Mouse (Mus musculus) neural tube, embryonic 14.5 days (tissue): Measurements from ENCODE around the gene Rufy1. TPM values are rescaled to one million over a fixed set of nuclear protein-coding genes. Genes with fewer than 3 reads are reported as not detected.

Experiments
- ATAC-seq: fragments of 200-750 bp; cut with Nextera tagmentation; 2 replicates; pipeline ENCODE4 v1.8.0; 2017; ENCODE audit warnings: low read depth, mild to moderate bottlenecking, moderate TSS enrichment, moderate library complexity
- H3K27ac ChIP-seq: fragments of 300-500 bp; sonication (generic); 2 replicates; pipeline ENCODE4 v1.5.1; 2014; ENCODE audit warnings: low read depth, mild to moderate bottlenecking, control low read depth, low read length, moderate library complexity, mixed read lengths
- H3K27me3 ChIP-seq: fragments of 300-500 bp; sonication (generic); 2 replicates; pipeline ENCODE4 v1.6.1; 2014; ENCODE audit warnings: low read length; ENCODE audit not compliant: control insufficient read depth, insufficient read depth
- H3K36me3 ChIP-seq: fragments of 300-500 bp; sonication (generic); 2 replicates; pipeline ENCODE4 v1.6.1; 2014; ENCODE audit warnings: low read length, mixed read lengths; ENCODE audit not compliant: control insufficient read depth, insufficient read depth
- H3K4me1 ChIP-seq: fragments of 300-500 bp; sonication (generic); 2 replicates; pipeline ENCODE4 v1.6.1; 2014; ENCODE audit warnings: low read length; ENCODE audit not compliant: control insufficient read depth, insufficient read depth
- H3K4me2 ChIP-seq: fragments of 300-500 bp; sonication (generic); 2 replicates; pipeline ENCODE4 v1.6.1; 2014; ENCODE audit warnings: mild to moderate bottlenecking, low read depth, low read length, control low read depth
- H3K4me3 ChIP-seq: fragments of 300-500 bp; sonication (generic); 2 replicates; pipeline ENCODE4 v1.5.1; 2014; ENCODE audit warnings: low read depth, low read length, control low read depth, mixed read lengths
- H3K9ac ChIP-seq: fragments of 300-500 bp; sonication (generic); replicated peaks from 2 replicates; pipeline ENCODE4 v1.6.1; 2014; ENCODE audit warnings: low read depth, mild to moderate bottlenecking, control low read depth, low read length, mixed read lengths
- H3K9me3 ChIP-seq: fragments of 300-500 bp; sonication (generic); 2 replicates; pipeline ENCODE4 v1.6.1; 2016; ENCODE audit warnings: low read length; ENCODE audit not compliant: control insufficient read depth
- WGBS: fragments of 180-500 bp; shearing (Covaris S2); extraction: QIAGEN DNeasy Blood & Tissue Kit; methylation state at CpG from one replicate; pipeline ENCODE4 v1.1.7; 2014; 5-methylcytosine and 5-hydroxymethylcytosine counted together
- polyA plus RNA-seq: library from polyadenylated mRNA; unstranded; fragments of >200 nt; fragmentation: Nextera tagmentation; extraction: Ambion mirVana; gene quantifications from 2 replicates; pipeline ENCODE4 v1.2.1, GENCODE M21; 2014

The Rufy1 gene
- polyA plus RNA-seq: 25.6 and 31.9 TPM in 2 replicates

DNA sequence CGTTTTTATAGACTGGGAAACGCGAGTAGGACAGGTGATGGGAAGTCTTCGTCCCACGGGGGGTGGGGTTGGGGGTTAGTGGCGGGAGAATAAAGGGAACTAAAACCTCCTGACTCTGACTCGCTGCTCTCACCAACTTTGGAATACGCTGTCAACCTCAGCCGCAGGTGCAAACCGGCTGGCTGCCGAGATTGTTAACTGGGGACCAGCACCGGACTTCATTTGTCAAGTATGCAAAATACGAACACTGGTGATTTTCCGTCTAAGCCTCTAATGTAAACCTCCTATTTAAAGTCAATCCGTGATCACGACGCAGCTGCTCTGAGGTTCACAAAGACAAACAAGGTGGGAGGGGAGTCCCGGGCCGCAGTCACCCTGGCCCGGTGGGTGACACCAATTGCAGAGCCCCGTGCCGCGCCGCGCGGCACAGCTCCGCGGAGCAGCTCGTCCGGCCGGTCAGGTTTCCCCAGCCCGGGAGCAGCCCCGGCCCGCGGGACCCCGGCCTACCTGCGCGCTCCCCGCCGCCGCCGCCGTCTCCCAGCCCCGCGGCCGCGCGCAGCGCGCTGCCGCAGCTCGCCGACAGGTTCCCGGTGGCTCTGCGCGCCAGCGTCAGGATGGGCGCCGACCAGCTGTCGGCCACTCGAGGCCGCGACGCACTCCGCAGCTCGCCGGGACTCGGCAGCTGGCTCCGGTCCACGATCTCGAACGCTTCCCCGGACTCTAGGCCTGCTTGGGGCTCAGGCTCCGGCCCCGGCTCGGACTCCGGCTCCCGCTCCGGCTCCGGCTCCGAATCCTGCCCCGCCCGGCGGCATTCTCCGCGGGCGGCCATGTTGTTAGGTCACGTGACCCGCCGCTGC, at the start of gene Rufy1:
Gene Rufy1, minus strand, starts transcription at position 849 of the 857 bp plus-strand sequence.
- peak within 1 kb of the TSS; percentile 81 for H3K4me3 ChIP-seq
- H3K9ac ChIP-seq: peak within 1 kb of the TSS; percentile 92
- H3K36me3 ChIP-seq: no peaks in the 10 kb centered on the region
- under 1% methylated on average over 90 of the region's 90 CpGs for WGBS
- peak within 1 kb of the TSS; percentile 98 for H3K27ac ChIP-seq
- H3K4me2 ChIP-seq: peak within 1 kb of the TSS; percentile 67
- peak; percentile 79 for ATAC-seq
- 0 out of 2 replicates have a peak, but pooled peaks cover 7% of the 10 kb centered on the region for H3K4me1 ChIP-seq
- H3K27me3 ChIP-seq: no peaks in the 10 kb centered on the region
- no peaks in the 10 kb centered on the region for H3K9me3 ChIP-seq

DNA sequence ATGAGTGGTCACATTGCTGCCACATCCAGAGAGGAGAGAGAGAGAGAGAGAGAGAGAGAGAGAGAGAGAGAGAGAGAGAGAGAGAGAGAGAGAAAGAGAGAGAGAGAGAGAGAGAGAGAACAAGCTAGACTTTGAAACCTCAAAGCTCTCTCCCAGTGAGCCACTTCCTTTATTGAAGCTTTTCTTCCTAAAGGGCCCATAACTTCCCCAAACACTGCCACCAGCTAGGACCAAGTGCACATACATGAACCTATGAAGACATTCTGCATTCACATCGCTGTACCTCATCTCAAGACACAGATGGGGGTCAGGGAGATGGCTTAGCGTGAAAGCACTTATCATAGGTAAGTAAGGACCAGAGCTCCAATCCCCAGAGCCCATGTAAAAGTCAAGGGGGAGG, 47.1 kb upstream of the Rufy1 start:
- Histone ChIP-seq H3K4me3 (no peak overlapping the region), H3K27ac (no peak overlapping the region), H3K36me3 (no peaks in the 10 kb centered on the region), H3K9me3 (no peaks in the 10 kb centered on the region), H3K4me2 (no peak overlapping the region), H3K4me1 (peaks cover 3% of the 10 kb centered on the region; the same call in 1 of the 2 replicates), H3K9ac (no peak overlapping the region), H3K27me3 (no peaks in the 10 kb centered on the region)
- ATAC-seq: no peak
- WGBS: 87% methylated on average over 2 of the region's 2 CpGs

DNA sequence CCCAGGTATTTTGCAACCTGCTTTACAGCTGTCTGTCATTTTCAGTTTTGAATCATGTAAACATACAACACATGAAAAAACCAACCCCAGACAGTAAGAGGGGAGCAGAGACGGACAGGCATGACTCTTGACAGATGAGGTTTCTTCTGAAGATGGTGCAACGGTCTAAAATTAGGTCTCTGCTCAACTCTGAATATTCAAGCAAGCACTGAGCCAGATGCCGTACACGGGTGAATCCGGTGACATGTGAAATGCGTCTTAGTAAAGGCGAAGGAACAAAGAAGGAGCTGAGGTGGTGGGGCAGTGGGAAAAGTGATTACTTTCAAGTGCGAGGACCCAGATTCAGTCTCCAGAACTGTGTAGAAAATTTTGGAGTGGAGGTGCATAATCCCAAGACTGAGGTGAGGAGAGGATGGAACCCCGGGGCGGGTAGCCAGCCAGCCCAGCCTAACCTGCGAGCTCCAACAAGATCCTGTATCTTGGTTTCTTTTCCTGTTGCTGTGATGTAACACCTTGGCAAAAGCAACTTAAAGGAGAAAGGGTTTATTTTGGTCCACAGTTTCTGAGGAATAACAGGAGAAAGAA, 46.7 kb upstream of the Rufy1 start:
- WGBS: 78% methylated on average over 11 of the region's 11 CpGs
- Histone ChIP-seq H3K4me2 (no peak overlapping the region), H3K4me3 (no peak overlapping the region), H3K36me3 (no peaks in the 10 kb centered on the region), H3K9me3 (no peaks in the 10 kb centered on the region), H3K4me1 (no peaks in the 10 kb centered on the region; the same call in 1 of the 2 replicates), H3K27me3 (no peaks in the 10 kb centered on the region), H3K27ac (no peak overlapping the region), H3K9ac (no peak overlapping the region)
- ATAC-seq: no peak

DNA sequence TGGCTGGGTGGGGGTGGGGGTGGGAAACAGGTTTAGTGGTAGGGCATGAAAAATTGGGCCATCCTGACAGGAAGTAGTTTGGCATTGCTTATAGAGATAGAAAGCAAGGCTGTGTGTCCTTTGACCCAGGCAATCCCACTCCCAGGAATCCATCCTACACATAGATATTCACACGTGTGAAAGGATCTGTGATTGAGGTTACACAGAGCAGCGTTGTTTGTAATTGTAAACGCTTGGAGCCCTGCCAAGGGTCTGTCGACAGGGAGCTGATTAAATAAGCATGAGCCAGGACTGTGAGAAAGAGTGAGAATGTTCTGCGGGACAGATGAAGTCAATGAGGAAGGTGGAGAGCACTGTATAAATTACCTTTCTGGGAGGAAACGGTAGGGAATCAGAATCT, 46.0 kb upstream of the Rufy1 start:
- Histone ChIP-seq H3K4me3 (no peak overlapping the region), H3K27ac (no peak overlapping the region), H3K9ac (no peak overlapping the region), H3K36me3 (no peaks in the 10 kb centered on the region), H3K9me3 (no peaks in the 10 kb centered on the region), H3K4me2 (no peak overlapping the region), H3K4me1 (no peaks in the 10 kb centered on the region; the same call in 1 of the 2 replicates), H3K27me3 (no peaks in the 10 kb centered on the region)
- WGBS: 17% methylated on average over 6 of the region's 6 CpGs
- ATAC-seq: peak; percentile 69; the same call in 1 of the 2 replicates

DNA sequence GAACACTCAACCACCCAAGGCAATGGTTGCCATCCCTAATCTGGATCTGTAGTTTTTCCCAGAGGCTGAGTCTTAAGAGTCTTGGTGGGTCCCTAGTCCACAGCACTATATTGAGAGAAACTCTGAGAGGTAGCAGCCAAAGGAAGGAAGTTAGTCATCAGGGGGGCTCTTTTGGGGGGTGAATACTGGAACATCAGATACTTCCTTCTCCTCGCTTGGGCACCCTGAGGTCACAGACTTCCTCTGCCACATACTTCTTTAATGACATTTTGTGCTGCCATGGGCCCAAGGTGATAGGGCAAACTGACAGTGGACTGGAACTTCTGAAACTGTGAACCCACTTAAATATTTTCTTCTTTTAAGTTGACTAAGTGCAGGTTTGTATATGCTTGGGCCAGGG, 43.0 kb upstream of the Rufy1 start:
- no peak overlapping the region for H3K9ac ChIP-seq
- H3K4me3 ChIP-seq: no peak overlapping the region
- no peaks in the 10 kb centered on the region; the same call in 1 of the 2 replicates for H3K4me1 ChIP-seq
- no peak for ATAC-seq
- no peaks in the 10 kb centered on the region for H3K27me3 ChIP-seq
- no peak overlapping the region for H3K27ac ChIP-seq
- H3K36me3 ChIP-seq: no peaks in the 10 kb centered on the region
- WGBS: 86% methylated on average over 1 of the region's 1 CpGs
- no peak overlapping the region for H3K4me2 ChIP-seq
- no peaks in the 10 kb centered on the region for H3K9me3 ChIP-seq

DNA sequence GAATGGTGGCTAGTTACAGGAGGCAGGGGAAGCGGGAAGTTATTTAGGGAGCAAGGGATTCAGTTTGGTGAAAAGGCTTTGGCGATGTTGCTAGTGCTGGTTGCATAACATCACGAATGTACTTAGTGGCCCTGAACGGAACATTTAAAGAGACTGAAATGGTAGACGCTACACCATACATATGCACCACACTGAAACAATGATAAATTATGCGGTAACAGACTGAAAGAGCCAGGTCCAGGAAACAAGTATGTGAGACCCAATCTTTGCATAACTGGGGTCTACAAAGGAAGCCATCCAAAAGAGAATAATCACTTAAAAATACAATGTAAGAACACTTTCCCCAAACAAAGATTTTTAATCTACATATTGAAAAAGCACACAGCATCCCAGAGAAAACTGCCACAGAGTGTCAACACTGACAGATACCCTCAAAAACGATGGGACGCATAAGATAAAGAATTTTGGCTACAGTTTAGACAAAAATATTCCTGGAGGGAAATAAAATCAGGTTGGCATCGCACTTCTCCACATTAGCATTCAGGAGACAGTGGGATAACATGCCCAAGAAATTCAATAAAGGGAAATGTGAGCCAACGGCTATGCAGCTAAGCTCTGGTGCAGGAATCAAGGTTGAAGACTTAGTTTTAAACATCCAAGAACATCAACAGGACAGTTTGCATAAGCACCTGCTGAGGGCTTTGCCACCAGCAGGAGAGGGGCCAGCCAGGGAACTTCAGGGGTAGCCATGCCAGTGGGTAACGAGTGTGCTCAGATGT, 41.4 kb upstream of the Rufy1 start:
- no peaks in the 10 kb centered on the region for H3K9me3 ChIP-seq
- H3K27ac ChIP-seq: no peak overlapping the region
- no peak overlapping the region for H3K9ac ChIP-seq
- H3K36me3 ChIP-seq: no peaks in the 10 kb centered on the region
- no peak overlapping the region for H3K4me2 ChIP-seq
- no peaks in the 10 kb centered on the region; the same call in 1 of the 2 replicates for H3K4me1 ChIP-seq
- 93% methylated on average over 11 of the region's 11 CpGs for WGBS
- no peak overlapping the region for H3K4me3 ChIP-seq
- H3K27me3 ChIP-seq: no peaks in the 10 kb centered on the region
- ATAC-seq: no peak

DNA sequence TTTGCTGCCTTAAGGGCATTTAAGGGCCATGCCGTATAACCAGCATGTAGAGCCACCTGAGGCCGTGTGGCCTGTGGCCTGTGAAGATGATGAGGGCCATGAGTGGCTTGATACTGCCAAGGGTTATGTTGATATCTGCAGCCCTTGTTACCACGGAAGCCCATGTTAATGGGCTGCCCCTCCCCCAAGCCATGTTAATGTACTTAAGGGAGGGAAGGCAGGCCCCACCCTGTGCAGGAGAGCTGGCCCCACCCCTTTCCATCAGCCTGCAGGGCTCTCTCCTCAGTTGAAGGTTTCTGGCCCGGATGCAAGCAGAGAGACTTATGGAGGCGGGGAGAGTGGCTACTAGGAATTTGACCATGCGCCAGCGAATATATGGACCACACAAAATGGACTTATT, 30.6 kb upstream of the Rufy1 start:
- WGBS: 80% methylated on average over 7 of the region's 7 CpGs
- no peaks in the 10 kb centered on the region for H3K36me3 ChIP-seq
- no peak overlapping the region for H3K27ac ChIP-seq
- peaks cover 11% of the 10 kb centered on the region for H3K4me1 ChIP-seq
- ATAC-seq: no peak
- no peak overlapping the region for H3K4me3 ChIP-seq
- no peaks in the 10 kb centered on the region for H3K27me3 ChIP-seq
- H3K9me3 ChIP-seq: no peaks in the 10 kb centered on the region
- H3K4me2 ChIP-seq: no peak overlapping the region
- H3K9ac ChIP-seq: no peak overlapping the region

DNA sequence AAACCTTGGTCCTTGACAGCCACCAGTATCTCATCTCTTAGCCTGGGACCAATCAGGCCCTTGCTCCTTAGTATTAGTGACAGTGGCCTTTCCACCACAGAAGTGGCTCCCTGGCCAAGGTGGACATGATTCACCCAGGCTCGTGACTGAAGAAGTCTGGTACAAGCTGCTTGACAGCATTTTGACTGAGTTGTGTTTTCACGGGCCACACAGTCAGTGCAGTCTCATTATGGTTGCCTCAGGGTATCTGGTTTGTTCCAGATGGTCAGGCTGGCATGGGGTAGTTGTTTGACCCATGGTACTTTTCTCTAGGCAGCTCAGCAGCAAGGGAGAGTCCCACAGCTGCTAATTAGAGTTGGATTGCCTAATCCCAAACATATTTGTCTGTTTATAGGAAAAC, 28.3 kb upstream of the Rufy1 start:
- no peak overlapping the region for H3K9ac ChIP-seq
- peaks cover 11% of the 10 kb centered on the region for H3K4me1 ChIP-seq
- H3K4me3 ChIP-seq: no peak overlapping the region
- no peak for ATAC-seq
- H3K4me2 ChIP-seq: no peak overlapping the region
- WGBS: 46% methylated on average over 2 of the region's 2 CpGs
- H3K9me3 ChIP-seq: no peaks in the 10 kb centered on the region
- no peaks in the 10 kb centered on the region for H3K36me3 ChIP-seq
- no peak overlapping the region for H3K27ac ChIP-seq
- no peaks in the 10 kb centered on the region for H3K27me3 ChIP-seq
